Mouse (Mus musculus) urinary bladder, postnatal 25 days (tissue): ENCODE measurements around the gene Usp38.

ENCODE experiments used
- DNase-seq: peaks from one replicate; pipeline ENCODE4 v3.0.0; 2022; ENCODE audit warnings: low spot score

Usp38 gene

GRCm38 (mm10) chr8:80961937-80962591 lies 52.7 kb downstream of the Usp38 start:
- no peak for DNase-seq

- DNase-seq, result no peak
Measured at GRCm38 (mm10) chr8:80961070-80961609, 53.6 kb downstream of the Usp38 start.

- DNase-seq, result no peak
Measured at GRCm38 (mm10) chr8:80959588-80960268, 55.0 kb downstream of the Usp38 start.

GRCm38 (mm10) chr8:80957776-80958175 lies 57.0 kb downstream of the Usp38 start:
- no peak for DNase-seq

- DNase-seq, result no peak
Measured at GRCm38 (mm10) chr8:80952973-80953372, 61.8 kb downstream of the Usp38 start.

GRCm38 (mm10) chr8:80952235-80952915 lies 62.4 kb downstream of the Usp38 start:
- no peak for DNase-seq

GRCm38 (mm10) chr8:80948405-80949183 lies 66.1 kb downstream of the Usp38 start:
- no peak for DNase-seq

- no peak for DNase-seq
Measured at GRCm38 (mm10) chr8:80943742-80944141, 71.0 kb downstream of the Usp38 start.

- no peak for DNase-seq
Measured at GRCm38 (mm10) chr8:80941621-80942020, 73.1 kb downstream of the Usp38 start.

GRCm38 (mm10) chr8:80937814-80938650 lies 76.7 kb downstream of the Usp38 start:
- no peak for DNase-seq
